Mouse (Mus musculus) intestine, embryonic 16.5 days (tissue): ENCODE results near the gene Mavs. TPM values are rescaled to one million over a fixed set of nuclear protein-coding genes. Genes with fewer than 3 reads are reported as not detected.

Source experiments
- ATAC-seq: fragments of 200-750 bp; cut with Nextera tagmentation; 2 replicates; pipeline ENCODE4 v1.8.0; 2017; ENCODE audit warnings: moderate TSS enrichment, moderate library complexity
- H3K27ac ChIP-seq: fragments of 300-500 bp; sonication (generic); 2 replicates; pipeline ENCODE4 v1.5.1; 2014; ENCODE audit warnings: mild to moderate bottlenecking, low read length
- H3K27me3 ChIP-seq: fragments of 300-500 bp; sonication (generic); replicated peaks from 2 replicates; pipeline ENCODE4 v1.6.1; 2014; ENCODE audit warnings: low read length, control low read depth, mixed read lengths; ENCODE audit not compliant: control insufficient read depth, insufficient read depth
- H3K36me3 ChIP-seq: fragments of 300-500 bp; sonication (generic); 2 replicates; pipeline ENCODE4 v1.6.1; 2014; ENCODE audit warnings: low read length, control low read depth; ENCODE audit not compliant: control insufficient read depth, insufficient read depth
- H3K4me1 ChIP-seq: fragments of 300-500 bp; sonication (generic); 2 replicates; pipeline ENCODE4 v1.6.1; 2014; ENCODE audit warnings: low read length, control low read depth, mixed read lengths; ENCODE audit not compliant: control insufficient read depth, insufficient read depth
- H3K4me2 ChIP-seq: fragments of 300-500 bp; sonication (generic); 2 replicates; pipeline ENCODE4 v1.6.1; 2014; ENCODE audit warnings: low read depth, low read length, control low read depth
- H3K4me3 ChIP-seq: fragments of 300-500 bp; sonication (generic); 2 replicates; pipeline ENCODE4 v1.5.1; 2014; ENCODE audit warnings: mild to moderate bottlenecking, low read length
- H3K9ac ChIP-seq: fragments of 300-500 bp; sonication (generic); 2 replicates; pipeline ENCODE4 v1.6.1; 2014; ENCODE audit warnings: low read depth, low read length
- H3K9me3 ChIP-seq: fragments of 300-500 bp; sonication (generic); 2 replicates; pipeline ENCODE4 v1.6.1; 2016; ENCODE audit warnings: low read length, control low read depth; ENCODE audit not compliant: control insufficient read depth
- WGBS: fragments of 180-500 bp; shearing (Covaris S2); extraction: QIAGEN DNeasy Blood & Tissue Kit; methylation state at CpG from one replicate; pipeline ENCODE4 v1.1.7; 2014; 5-methylcytosine and 5-hydroxymethylcytosine counted together
- polyA plus RNA-seq: library from polyadenylated mRNA; unstranded; fragments of >200 nt; fragmentation: Nextera tagmentation; extraction: Ambion mirVana; gene quantifications from 2 replicates; pipeline ENCODE4 v1.2.1, GENCODE M21; 2015

The Mavs gene
- polyA plus RNA-seq, result 31.9 and 38.1 TPM in 2 replicates

GRCm38 (mm10) chr2:131233307-131234126, at the start of gene Mavs:
Gene Mavs (plus strand): TSS chr2:131234063.
- 0 out of 2 replicates have a peak, but pooled peaks cover 3% of the 10 kb centered on the region for H3K36me3 ChIP-seq
- peak within 1 kb of the TSS; percentile 66 for H3K27ac ChIP-seq
- peak; percentile 100 for ATAC-seq
- WGBS, result 14% methylated on average over 29 of the region's 29 CpGs
- no peaks in the 10 kb centered on the region for H3K9me3 ChIP-seq
- peak within 1 kb of the TSS; percentile 79 for H3K9ac ChIP-seq
- peaks cover 25% of the 10 kb centered on the region for H3K4me1 ChIP-seq
- H3K27me3 ChIP-seq, result no peaks in the 10 kb centered on the region
- H3K4me3 ChIP-seq, result peak within 1 kb of the TSS; percentile 64
- peak within 1 kb of the TSS; percentile 86 for H3K4me2 ChIP-seq

DNA sequence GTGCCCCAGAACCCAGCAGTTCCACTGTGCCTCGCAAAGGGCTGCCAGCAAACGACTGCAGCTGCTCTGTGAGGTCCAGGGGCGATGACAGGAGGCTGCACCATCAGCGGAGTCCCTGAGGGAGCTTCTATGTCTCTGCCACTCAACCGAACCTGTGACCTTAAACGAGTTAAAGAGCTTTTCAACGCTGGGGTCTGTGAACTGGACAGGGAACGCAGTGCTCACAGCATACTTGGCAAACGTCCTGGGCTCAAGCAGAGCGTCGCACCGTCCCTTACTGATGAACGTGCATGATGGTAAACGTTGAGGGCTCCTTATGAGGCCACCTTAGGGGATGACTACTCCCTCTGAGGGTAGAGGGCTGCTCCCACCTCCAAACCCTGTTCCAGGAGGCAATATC, 47.5 kb upstream of the Mavs start:
- H3K27me3 ChIP-seq, result no peaks in the 10 kb centered on the region
- peak overlapping the region; percentile 69 for H3K4me3 ChIP-seq
- H3K27ac ChIP-seq, result peak overlapping the region; percentile 66
- no peak; the same call in 1 of the 2 replicates for ATAC-seq
- H3K4me1 ChIP-seq, result peaks cover 25% of the 10 kb centered on the region
- H3K9ac ChIP-seq, result peak overlapping the region; percentile 81
- peak overlapping the region; percentile 82 for H3K4me2 ChIP-seq
- H3K9me3 ChIP-seq, result no peaks in the 10 kb centered on the region
- WGBS, result 2% methylated on average over 14 of the region's 14 CpGs
- H3K36me3 ChIP-seq, result 0 out of 2 replicates have a peak, but pooled peaks cover 2% of the 10 kb centered on the region

DNA sequence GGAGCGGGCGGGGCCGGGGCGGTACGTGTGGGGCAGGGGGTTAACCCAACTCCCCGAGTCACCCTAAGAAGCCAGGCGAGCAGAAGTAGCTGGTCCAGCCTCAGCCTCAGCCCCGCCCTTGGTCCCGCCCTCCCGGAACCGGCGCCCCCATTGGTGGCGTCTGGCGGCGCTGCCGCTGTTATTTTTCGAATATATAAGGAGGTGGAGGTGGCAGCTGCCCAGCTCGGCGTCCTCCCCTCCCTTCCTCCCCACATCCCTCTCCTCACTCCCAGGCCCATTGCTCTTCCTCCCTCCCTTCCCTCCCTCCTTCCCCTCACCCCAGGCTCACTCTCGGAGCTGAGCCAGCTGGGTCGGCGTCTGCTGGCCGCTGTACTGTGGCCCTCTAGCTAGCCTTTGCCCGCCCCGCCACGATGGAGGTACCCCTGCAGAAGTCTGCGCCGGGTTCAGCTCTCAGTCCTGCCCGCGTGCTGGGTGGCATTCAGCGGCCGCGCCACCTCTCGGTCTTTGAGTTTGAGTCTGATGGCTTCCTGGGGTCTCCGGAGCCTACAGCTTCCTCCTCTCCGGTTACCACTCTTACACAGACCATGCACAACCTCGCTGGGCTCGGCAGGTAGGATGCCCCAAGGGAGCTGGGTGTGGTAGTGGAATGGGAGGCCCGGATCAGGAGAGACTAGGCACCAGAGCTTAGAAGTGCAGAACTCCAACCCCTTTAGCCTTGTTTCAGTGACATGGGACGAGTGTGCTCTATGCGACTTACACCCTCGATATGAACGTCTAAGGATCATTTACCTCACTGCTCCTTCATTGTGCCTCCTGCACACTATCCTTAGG, 46.9 kb upstream of the Mavs start, which contains the start of the genes Cdc25b and Spef1:
TSS of gene Cdc25b (plus strand) at position 179 of the 831 bp plus-strand sequence.
TSS of gene Spef1 (minus strand) at position 512 of the 831 bp plus-strand sequence.
- Histone ChIP-seq H3K9ac (peak within 1 kb of the TSS; percentile 81), H3K9me3 (no peaks in the 10 kb centered on the region), H3K4me2 (peak within 1 kb of the TSS; percentile 82), H3K27ac (peak within 1 kb of the TSS; percentile 67), H3K4me3 (peak within 1 kb of the TSS; percentile 69), H3K36me3 (0 out of 2 replicates have a peak, but pooled peaks cover 6% of the 10 kb centered on the region), H3K27me3 (no peaks in the 10 kb centered on the region), H3K4me1 (peaks cover 25% of the 10 kb centered on the region)
- under 1% methylated on average over 43 of the region's 43 CpGs for WGBS
- ATAC-seq, result peak; percentile 93

- Histone ChIP-seq H3K27ac (no peak overlapping the region), H3K9me3 (no peaks in the 10 kb centered on the region), H3K9ac (peak overlapping the region; percentile 81), H3K4me2 (peak overlapping the region; percentile 82), H3K27me3 (no peaks in the 10 kb centered on the region), H3K4me3 (peak overlapping the region; percentile 69), H3K36me3 (peaks cover 6% of the 10 kb centered on the region; the same call in 1 of the 2 replicates), H3K4me1 (peaks cover 25% of the 10 kb centered on the region)
- 25% methylated on average over 3 of the region's 3 CpGs for WGBS
- ATAC-seq, result no peak
Observed at GRCm38 (mm10) chr2:131187602-131187922, 46.3 kb upstream of the Mavs start.

DNA sequence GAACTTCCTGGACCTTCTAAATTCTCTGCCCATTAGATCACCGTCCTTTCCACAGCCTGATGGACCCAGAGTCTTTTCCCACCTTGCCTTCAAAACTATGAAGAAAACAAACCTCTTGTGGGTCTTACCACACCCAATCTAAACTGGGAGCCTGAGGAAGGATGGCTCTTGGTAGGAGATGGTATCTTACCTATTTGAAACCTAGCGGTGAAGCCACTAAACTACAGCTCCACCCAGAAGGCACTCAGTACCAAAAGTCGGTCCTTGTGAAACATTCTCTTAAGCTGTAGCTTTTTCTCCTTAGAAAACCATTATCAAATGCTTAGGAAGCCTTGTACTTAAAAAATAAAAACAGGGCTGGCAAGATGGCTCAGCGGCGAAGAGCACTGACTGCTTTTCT, 45.6 kb upstream of the Mavs start:
- H3K4me3 ChIP-seq, result no peak overlapping the region
- ATAC-seq, result no peak
- H3K36me3 ChIP-seq, result peaks cover 13% of the 10 kb centered on the region; the same call in 1 of the 2 replicates
- 92% methylated on average over 5 of the region's 5 CpGs for WGBS
- no peak overlapping the region for H3K27ac ChIP-seq
- no peak overlapping the region for H3K4me2 ChIP-seq
- no peaks in the 10 kb centered on the region for H3K27me3 ChIP-seq
- peaks cover 25% of the 10 kb centered on the region for H3K4me1 ChIP-seq
- no peak overlapping the region for H3K9ac ChIP-seq
- H3K9me3 ChIP-seq, result no peaks in the 10 kb centered on the region

GRCm38 (mm10) chr2:131189521-131190309, 44.1 kb upstream of the Mavs start:
- Histone ChIP-seq H3K27me3 (no peaks in the 10 kb centered on the region), H3K9ac (no peak overlapping the region), H3K27ac (peak overlapping the region; percentile 12), H3K9me3 (no peaks in the 10 kb centered on the region), H3K4me1 (peaks cover 25% of the 10 kb centered on the region), H3K36me3 (peaks cover 21% of the 10 kb centered on the region), H3K4me3 (no peak overlapping the region), H3K4me2 (0 out of 2 replicates have a peak overlapping the region, but pooled peaks have one; percentile 6)
- ATAC-seq, result no peak
- WGBS, result 48% methylated on average over 5 of the region's 5 CpGs

GRCm38 (mm10) chr2:131190344-131191004, 43.4 kb upstream of the Mavs start:
- 33% methylated on average over 10 of the region's 10 CpGs for WGBS
- H3K4me1 ChIP-seq, result peaks cover 25% of the 10 kb centered on the region
- H3K9ac ChIP-seq, result peak overlapping the region; percentile 41; the same call in 1 of the 2 replicates
- 0 out of 2 replicates have a peak overlapping the region, but pooled peaks have one; percentile 6 for H3K4me2 ChIP-seq
- no peaks in the 10 kb centered on the region for H3K9me3 ChIP-seq
- peaks cover 21% of the 10 kb centered on the region for H3K36me3 ChIP-seq
- H3K27me3 ChIP-seq, result no peaks in the 10 kb centered on the region
- peak overlapping the region; percentile 12 for H3K27ac ChIP-seq
- H3K4me3 ChIP-seq, result no peak overlapping the region
- ATAC-seq, result no peak

GRCm38 (mm10) chr2:131191005-131191390, 42.9 kb upstream of the Mavs start:
- Histone ChIP-seq H3K4me2 (no peak overlapping the region), H3K4me3 (no peak overlapping the region), H3K36me3 (peaks cover 21% of the 10 kb centered on the region), H3K27ac (peak overlapping the region; percentile 12), H3K4me1 (peaks cover 24% of the 10 kb centered on the region), H3K9ac (no peak overlapping the region), H3K9me3 (no peaks in the 10 kb centered on the region), H3K27me3 (no peaks in the 10 kb centered on the region)
- ATAC-seq, result no peak
- WGBS, result 68% methylated on average over 7 of the region's 7 CpGs
